Mouse (Mus musculus): ENCODE data around the gene Eif4b.

Eif4b gene

DNA sequence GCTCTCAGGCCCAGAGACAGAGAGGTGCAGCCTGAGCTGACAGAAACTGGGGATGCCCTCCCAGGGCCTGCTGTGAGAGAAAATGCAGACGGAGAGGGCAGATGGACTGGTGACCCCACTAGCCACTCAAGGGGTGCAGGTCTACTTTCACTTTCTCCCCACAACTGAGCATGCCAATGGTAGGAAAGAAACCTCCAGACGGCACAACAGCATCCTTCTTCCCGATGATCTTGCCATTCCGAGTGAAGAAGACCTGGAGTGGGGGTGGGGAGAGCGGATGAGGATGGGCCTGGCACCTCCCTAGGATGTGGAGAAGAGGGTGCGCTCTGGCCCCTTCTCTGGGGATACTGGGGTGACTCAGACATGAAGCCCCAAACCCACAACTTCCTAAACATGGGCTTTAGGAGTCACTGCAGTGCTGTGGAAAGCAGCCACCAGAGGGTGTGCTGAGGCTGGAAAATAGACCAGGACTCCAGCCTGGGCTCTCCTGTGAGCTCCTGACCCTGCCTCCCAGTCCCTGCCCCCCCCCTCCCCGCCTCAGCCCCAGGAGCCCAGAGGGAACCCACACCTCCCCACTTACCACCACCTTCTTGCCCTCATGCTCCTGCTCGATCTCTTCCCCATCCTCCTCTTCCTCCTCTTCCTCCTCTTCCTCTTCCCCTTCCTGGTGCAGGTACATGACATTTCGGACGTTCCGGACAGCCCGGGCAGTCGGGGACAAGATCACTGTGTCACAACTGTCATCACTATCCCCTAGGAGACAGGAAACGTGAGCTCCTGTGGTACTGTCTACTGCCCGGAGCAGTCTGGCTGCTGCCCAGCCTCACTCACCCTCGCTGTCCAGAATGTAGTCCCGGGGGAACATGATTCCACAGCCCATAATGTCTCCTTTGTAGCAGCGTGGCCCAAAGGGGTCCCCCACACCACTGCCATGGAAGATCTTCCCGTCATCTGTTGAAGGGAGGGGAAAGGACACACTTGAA is 44.2 kb downstream of the Eif4b start:
- DNase-seq (ENCODE audit: low spot score) = no peak

DNA sequence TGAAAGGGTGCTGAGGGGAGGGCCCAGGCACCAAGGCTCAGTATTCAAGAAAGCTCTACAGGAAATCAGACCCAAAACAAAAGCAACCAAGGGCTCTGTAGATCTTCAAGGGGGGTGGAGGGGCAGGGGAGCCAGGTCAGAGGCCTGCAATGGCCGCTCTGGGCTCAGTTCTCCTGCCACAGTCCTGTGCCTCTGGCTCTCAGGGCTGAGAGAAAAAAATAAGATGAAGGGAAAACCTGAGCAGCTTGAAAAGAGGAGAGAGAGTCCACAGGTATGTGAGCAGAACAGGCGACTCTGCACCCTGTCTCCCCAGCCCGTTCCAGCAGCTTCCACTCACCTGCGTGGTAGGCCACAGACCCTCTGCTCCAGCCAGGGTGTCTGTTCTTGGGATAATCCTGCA is 45.0 kb downstream of the Eif4b start:
- DNase-seq (ENCODE audit: low spot score) = no peak

DNA sequence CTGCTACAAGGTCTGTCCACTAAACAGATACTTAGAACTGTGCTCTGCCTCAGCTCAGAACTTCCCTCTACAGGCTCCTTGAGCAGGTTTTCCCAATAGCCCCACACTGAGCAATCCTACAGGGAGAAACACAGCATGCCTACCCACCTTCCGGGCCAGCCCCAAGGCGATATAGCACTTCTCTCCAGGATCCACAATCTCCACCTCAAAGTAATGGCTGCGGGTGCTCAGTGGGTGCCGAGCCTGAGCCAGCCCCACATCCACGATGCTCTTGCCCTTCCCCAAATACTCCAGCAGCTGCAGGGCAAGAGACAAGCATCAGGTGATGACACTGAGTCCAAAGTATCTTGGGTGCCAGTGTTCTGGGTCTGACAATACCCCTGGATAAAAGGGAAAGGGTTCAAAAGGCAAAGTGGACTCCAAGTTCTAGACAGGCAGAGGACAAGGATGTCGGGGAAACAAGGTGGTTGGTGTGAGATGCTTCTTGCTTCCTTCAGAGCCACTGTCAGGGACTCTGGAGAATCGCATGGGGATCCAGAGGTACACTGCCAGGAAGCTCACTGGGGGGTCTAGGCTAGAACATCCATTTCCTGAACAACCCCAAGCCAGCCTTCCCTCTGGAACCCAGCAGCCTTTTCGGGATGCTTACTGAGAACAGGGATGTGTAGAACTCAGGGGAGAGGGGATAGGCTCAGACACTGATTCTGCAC is 45.7 kb downstream of the Eif4b start:
- no peak for DNase-seq (ENCODE audit: low spot score)

DNA sequence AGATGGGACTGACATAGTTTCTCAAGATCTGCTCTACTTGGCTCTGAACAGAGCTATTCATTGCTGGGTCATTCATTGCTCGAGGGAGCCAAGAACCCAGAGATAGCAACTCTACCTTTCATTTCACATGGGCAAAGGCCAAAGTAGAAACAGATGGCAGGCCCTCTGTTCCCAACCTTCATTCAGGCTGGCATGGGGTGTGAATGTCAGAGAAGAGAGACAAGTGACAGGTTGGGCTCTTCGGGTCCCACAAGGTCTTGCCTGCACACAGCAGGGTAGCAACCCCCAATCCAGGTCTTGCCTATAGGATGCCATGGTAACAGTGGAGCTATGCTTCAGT is 46.2 kb downstream of the Eif4b start:
- DNase-seq (ENCODE audit: low spot score) = no peak

DNA sequence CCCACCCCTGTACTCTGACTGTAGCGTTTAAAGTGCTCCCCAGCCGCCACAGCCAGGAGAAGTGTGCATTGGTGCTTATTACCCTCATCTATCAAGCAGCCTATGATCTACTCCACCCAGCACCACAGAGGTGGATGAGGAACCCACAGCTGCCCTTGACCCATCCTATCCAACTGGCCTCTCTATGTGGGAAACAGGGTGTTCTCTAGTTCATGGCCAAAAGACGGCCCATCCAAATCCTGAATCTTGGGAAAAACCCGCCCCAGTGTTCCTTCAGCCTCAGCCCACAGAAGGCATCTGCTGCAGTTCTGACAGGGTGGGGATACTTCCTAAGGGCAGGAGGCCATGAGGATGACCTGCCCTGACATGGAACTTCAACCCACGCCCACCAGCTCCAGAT is 47.0 kb downstream of the Eif4b start:
- no peak for DNase-seq (ENCODE audit: low spot score)

DNA sequence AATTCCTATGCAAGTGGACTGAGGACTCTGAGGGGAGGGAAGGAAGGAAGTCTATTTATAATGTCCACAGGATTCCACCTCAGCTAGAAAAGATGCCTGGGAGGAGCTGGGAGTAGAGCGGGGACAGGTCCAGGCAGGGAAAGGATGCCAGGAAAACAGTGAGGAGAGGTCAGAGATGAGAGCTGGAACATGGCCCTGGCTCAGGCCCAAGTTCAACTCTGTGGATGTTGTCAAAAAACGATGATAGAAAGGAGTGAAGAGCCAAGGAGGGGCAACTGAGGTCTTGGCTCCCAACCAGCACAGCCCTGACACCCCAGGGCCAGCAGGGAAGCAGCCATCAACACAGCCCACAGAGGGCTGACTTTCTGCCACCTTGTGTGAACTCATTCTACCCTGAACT is 52.7 kb downstream of the Eif4b start:
- no peak for DNase-seq (ENCODE audit: low spot score)

DNA sequence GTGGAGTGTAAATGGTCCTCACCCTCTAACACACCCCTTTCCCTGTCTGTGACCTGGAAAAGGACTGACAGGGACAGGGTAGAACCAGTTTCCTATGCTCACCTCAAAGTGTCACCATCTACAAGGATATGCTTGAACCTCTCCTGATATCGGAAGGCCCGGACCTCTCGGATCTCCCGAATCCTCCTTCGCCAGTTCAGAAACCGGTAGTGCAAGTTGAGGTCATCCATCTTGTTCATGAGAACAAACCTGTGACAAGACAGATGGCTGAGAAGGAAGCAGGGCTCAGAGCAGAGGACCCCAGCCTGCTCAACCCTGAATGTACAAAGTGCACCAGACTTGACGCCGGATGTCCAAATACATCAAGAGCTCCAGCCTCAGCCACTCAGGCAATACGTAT is 59.7 kb downstream of the Eif4b start:
- no peak for DNase-seq (ENCODE audit: low spot score)

DNA sequence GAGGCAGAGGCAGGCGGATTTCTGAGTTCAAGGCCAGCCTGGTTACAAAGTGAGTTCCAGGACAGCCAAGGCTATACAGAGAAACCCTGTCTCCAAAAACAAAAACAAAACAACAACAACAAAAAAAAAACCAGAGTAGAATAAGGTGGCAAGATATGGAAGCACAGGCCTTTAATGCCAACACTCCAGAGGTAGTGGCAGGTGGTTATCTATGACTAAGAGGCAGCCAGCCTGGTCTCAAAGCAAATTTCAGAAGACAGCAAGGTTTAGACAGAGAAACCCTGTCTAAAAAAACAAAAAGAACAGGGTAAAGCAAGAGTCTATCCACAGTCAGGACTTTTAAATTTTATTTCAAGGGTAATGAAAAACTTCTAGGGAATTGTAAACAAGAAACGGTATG is 61.1 kb downstream of the Eif4b start:
- no peak for DNase-seq (ENCODE audit: low spot score)

DNA sequence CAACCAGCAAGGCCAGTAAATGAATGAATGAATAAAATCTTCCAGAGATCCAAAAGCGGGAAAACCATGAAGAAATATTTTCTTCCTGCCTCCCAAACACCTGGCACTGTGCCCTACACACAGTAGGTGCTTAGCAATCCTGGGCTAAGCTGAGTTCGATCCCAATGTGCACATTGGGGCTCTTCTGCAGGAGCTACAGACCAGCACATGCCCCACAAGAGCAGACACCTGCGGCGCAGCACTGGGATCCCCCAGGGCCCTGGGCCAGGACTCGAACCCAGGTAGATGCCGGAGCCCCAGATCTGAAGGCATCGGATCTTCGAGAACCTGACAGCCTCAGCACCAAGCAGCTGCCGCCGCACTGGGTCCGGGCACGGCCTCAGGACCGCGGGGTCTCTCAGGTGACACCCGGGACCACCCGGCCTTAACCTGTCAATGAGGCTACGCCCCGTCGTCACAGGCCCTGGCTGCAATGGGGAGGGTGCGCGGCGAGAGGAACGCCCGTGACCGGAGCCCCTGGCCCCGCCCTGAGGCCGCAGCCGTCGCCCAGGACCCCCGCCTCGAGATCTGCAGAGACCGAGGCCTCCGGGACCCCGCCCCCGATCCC is 62.1 kb downstream of the Eif4b start:
- no peak for DNase-seq (ENCODE audit: low spot score)

DNA sequence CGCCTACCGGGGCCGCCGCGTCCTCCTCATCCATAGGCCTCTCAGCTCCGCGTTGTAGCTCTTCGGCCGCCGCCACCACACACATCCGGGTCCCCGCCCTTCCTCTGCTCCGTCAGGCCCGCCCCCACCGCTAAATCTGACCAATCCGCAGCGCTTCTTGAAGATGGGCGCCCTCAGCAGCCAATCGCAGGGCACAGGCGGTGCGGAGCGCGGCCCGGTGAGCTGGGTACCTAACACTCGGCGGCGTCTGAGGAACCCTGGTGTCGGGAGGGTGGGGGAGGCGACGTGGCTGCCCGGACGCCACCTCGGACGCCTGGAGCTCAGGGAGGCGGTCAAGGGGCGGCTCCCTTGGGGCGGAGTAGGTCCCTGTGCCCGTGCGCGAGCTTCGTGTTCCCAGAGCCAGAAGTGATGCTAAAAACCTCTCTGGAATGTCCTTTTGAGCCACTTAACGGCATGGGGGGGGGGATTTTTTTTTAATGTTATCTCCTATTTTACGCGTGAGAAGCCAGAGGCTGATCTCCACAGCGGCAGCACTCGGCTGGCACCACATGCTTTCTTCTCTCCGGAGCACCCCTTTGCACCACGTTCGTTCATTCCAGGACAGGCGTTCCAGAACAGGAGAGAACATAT is 62.7 kb downstream of the Eif4b start, which contains the start of gene Spryd3:
Spryd3 (minus strand) TSS at position 106 of the 630 bp plus-strand sequence.
- peak; percentile 99 for DNase-seq (ENCODE audit: low spot score)

DNA sequence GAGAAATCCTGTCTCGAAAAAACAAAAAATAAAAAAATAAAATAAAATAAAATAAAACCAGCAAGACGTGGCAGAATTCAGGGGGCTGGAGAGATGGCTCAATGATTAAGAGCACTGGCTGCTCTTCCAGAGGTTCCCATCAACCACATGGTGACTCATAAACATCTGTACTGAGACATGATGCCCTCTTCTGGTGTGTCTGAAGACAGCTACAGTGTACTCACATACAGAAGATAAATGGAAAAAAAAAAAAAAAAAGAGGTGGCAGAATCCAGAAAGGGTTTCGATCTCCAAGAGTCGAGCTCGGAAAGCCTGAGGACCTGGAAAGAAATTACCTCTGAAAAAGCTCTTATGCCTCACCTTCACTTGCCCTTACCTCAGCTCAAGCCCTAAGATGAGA is 67.5 kb downstream of the Eif4b start:
- no peak for DNase-seq (ENCODE audit: low spot score)

DNA sequence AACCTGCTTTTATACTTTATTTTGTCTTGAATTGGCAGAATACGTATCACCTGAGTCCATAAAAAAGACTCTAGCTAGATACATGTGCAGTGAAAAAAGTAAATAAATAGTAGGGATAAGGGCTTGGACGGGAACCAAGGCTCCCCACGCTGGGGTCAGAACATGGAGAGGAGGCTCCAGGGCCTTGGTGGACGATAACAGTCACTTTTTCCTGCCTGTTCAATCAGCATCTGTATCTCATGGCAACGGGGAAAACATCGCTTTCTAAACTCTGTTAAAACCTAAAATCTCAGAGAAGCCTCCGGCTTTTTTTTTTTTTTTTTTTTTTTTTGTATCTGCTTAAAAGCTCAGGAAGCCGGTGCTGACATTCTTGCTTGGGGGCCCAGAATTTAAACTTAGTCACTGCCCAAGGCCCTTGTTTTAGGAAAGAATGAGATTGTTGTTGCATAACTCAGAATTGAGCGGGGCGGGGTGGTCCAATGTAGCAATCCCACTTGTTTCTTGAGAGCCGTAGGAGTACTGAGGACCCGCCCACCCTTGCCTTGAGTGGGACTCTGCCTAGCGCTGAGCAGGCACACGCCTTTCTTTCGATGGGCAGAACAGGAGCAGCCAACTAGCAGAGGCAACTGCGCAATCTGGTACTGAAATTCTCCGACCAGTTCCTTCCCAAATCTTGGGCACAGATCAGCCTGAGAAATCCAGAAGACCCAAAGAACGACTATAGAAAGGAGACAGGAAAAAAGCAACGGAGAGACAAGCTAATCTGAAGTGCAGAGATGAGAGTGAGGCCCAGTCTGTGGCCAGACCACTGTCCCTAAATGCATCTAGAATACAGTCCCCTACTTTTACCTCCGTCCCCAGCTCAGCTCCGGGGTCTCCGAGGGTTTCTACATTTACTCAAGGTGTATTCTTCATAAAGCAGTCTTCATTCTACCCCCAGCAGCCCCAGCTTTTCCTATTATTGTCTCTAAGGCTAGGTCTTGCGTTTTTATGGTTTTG is 69.6 kb downstream of the Eif4b start:
- no peak for DNase-seq (ENCODE audit: low spot score)

DNA sequence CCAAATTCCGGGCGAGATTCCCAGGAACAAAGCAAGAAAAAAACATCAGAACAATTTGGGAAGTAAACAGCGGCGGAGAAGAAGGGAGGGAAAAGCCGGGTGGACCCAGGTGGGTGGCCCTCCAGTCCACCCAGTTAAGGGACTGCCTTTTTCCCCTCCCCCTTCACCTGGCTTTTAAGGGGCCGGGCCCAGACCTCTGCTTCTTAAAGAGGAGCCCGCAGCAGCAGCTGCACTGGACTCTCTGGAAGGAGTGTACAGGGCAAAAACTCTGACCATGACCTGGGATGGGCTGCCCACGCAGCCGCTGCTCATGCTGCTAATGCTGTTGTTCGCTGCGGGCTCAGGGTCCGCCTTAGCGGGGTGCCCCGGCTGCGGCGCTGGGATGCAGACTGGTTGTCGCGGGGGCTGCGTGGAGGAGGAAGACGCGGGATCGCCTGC is 70.7 kb downstream of the Eif4b start, which contains the start of gene Igfbp6:
Igfbp6 (plus strand) TSS at position 89 of the 438 bp plus-strand sequence.
- no peak for DNase-seq (ENCODE audit: low spot score)

DNA sequence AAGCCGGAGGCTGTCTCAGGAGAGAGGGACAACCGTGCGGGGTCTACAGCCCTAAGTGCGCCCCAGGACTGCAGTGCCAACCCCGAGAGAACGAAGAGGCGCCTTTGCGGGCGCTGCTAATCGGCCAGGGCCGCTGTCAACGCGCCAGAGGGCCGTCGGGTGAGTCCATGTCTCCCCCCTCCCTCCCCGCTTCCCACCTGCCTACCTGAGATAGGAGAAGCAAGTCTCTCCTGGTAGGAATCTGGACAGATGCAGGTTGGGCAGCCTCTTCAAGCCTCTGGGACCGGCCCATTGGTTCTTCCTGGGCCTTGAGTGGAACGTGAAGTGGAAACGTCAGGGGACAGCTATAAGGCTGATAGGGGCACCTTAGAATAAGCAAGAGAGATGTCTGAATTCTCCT is 71.2 kb downstream of the Eif4b start:
- no peak for DNase-seq (ENCODE audit: low spot score)

DNA sequence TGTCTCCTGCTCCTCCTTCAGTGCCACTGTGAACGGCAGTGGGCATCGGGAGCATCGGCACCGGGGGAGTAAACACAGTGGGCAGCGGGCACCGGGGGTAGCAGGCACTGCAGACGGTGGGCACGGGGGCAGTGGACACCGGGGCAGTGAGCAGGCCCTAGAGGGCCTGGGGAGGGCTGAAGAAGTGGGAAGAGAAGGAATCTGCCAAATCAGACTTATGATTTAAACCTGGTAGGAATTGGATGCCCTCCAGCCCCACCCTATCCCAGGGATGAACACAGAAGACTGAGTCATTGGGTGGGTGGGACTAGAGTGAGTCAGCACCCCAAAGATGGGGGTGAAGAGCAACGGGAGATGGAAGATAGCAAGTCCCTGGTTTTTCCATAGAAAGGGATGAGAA is 71.8 kb downstream of the Eif4b start:
- DNase-seq (ENCODE audit: low spot score) = no peak

DNA sequence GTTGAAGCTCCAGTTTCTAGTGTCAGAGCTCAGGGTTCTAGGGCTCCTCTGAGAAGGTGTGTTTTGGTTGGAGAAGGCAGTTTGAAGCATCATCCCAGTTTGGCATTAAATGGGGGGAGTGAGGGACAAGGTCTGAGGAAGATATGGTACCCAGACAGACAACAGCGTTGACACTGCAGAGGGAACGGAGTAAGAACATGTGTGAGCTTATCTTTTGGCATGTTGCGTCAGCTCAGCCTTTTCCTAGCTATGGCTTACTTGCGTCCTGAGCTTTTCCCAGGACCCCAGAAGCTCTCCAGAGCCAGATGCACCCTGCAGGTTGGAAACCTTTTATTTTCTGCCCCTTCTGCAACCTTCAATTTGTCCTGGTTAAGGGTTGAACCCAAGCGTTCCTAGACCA is 72.5 kb downstream of the Eif4b start:
- no peak for DNase-seq (ENCODE audit: low spot score)

All from yolk sac, embryonic 10.5 days (tissue).